Mouse (Mus musculus) neural tube, embryonic 13.5 days (tissue): Measurements from ENCODE around the gene Pdlim5. TPM values are rescaled to one million over a fixed set of nuclear protein-coding genes. Genes with fewer than 3 reads are reported as not detected.

Experiments used
- ATAC-seq: fragments of 200-750 bp; cut with Nextera tagmentation; 2 replicates; pipeline ENCODE4 v1.8.0; 2017; ENCODE audit warnings: low read depth, mild to moderate bottlenecking, moderate TSS enrichment, moderate library complexity
- H3K27ac ChIP-seq: fragments of 300-500 bp; sonication (generic); replicated peaks from 2 replicates; pipeline ENCODE4 v1.5.1; 2015; ENCODE audit warnings: moderate library complexity, mild to moderate bottlenecking, inconsistent platforms
- H3K27me3 ChIP-seq: fragments of 300-500 bp; sonication (generic); 2 replicates; pipeline ENCODE4 v1.6.1; 2015; ENCODE audit warnings: mild to moderate bottlenecking, inconsistent platforms
- H3K36me3 ChIP-seq: fragments of 300-500 bp; sonication (generic); 2 replicates; pipeline ENCODE4 v1.6.1; 2015; ENCODE audit warnings: mild to moderate bottlenecking, inconsistent platforms
- H3K4me1 ChIP-seq: fragments of 300-500 bp; sonication (generic); replicated peaks from 2 replicates; pipeline ENCODE4 v1.6.1; 2015; ENCODE audit warnings: inconsistent platforms
- H3K4me2 ChIP-seq: fragments of 300-500 bp; sonication (generic); 2 replicates; pipeline ENCODE4 v1.6.1; 2015; ENCODE audit warnings: inconsistent platforms, mild to moderate bottlenecking, moderate library complexity
- H3K4me3 ChIP-seq: fragments of 300-500 bp; sonication (generic); 2 replicates; pipeline ENCODE4 v1.5.1; 2015; ENCODE audit warnings: mild to moderate bottlenecking, inconsistent platforms
- H3K9ac ChIP-seq: fragments of 300-500 bp; sonication (generic); 2 replicates; pipeline ENCODE4 v1.6.1; 2015; ENCODE audit warnings: moderate library complexity, mild to moderate bottlenecking, inconsistent platforms
- H3K9me3 ChIP-seq: fragments of 300-500 bp; sonication (generic); 2 replicates; pipeline ENCODE4 v1.6.1; 2016; ENCODE audit warnings: inconsistent platforms
- WGBS: fragments of 180-500 bp; shearing (Covaris S2); methylation state at CpG from one replicate; pipeline ENCODE4 v1.1.7; 2015; 5-methylcytosine and 5-hydroxymethylcytosine counted together
- polyA plus RNA-seq: library from polyadenylated mRNA; unstranded; fragments of >200 nt; fragmentation: Nextera tagmentation; extraction: Ambion mirVana; gene quantifications from 2 replicates; pipeline ENCODE4 v1.2.1, GENCODE M21; 2015

Pdlim5 gene
- polyA plus RNA-seq, 1 experiment from 2014 or later, result 13.5 TPM

DNA sequence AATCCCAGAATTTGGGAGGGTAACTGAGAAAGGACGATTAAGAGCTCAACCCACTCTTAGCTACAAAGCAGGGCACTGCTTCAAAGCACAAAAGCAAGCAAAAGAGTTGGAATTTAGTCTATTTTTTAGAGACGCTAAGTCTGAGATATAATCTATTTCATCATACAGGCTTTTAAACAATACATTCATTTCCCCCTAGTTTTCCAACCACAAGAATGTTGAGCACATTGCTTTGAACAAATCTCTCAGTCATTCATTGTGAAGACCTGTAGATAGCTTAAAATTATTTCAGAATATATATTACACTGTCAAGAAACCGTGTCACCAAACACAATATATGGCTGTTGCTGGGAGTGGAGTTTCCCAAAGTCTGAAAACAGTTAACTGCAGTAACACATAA lies 65.1 kb downstream of the Pdlim5 start:
- Histone ChIP-seq H3K27ac (no peak overlapping the region), H3K4me2 (no peak overlapping the region), H3K4me3 (no peak overlapping the region), H3K9me3 (no peaks in the 10 kb centered on the region), H3K4me1 (no peaks in the 10 kb centered on the region), H3K9ac (no peak overlapping the region), H3K27me3 (no peaks in the 10 kb centered on the region), H3K36me3 (no peaks in the 10 kb centered on the region)
- 73% methylated on average over 3 of the region's 3 CpGs for WGBS
- no peak for ATAC-seq

DNA sequence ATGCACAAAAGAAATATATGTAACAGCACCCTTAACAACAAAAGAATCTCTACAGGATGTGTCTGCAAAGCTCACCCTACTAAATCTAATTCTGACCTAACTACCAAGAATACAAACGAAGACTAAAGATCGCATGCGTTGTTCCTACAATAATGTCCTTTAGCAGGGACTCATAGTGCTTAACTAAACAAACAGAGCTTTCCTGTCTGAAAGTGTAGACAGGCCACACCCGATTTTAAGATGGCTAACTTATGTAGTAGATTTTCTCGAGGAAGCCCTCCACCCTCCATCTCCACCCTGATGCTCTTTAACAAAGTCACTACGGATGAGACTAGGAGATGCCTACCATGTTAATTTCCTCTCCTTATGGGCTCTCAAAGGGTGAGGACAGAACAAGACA lies 71.9 kb downstream of the Pdlim5 start:
- H3K9ac ChIP-seq, result no peak overlapping the region
- no peaks in the 10 kb centered on the region for H3K9me3 ChIP-seq
- no peak overlapping the region for H3K4me2 ChIP-seq
- no peak overlapping the region for H3K27ac ChIP-seq
- H3K4me3 ChIP-seq, result no peak overlapping the region
- ATAC-seq, result no peak
- H3K4me1 ChIP-seq, result peaks cover 4% of the 10 kb centered on the region; the same call in 1 of the 2 replicates
- H3K36me3 ChIP-seq, result no peaks in the 10 kb centered on the region
- 79% methylated on average over 6 of the region's 6 CpGs for WGBS
- no peaks in the 10 kb centered on the region for H3K27me3 ChIP-seq

DNA sequence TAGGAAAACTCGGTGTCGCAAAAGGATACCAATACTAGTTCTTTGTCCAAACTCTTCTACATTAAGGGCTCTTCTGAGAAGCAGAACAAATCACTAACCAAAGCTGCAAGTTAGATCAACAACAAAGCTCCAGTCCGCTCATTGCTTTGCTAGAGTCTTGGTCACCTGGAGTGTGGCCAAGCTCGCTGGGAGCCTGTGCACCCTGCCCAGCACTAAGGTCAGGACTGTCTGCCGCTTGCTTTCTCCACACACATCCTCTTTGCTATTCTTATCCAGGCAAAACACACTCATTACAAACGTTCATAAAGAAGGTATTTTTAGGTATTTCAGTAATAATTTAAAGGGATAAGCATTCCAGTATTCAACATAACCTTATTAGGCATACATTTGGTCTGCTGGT lies 73.6 kb downstream of the Pdlim5 start:
- Histone ChIP-seq H3K4me1 (peaks cover 4% of the 10 kb centered on the region), H3K9ac (no peak overlapping the region), H3K9me3 (no peaks in the 10 kb centered on the region), H3K4me2 (no peak overlapping the region), H3K4me3 (no peak overlapping the region), H3K27ac (no peak overlapping the region), H3K36me3 (no peaks in the 10 kb centered on the region), H3K27me3 (no peaks in the 10 kb centered on the region)
- ATAC-seq, result no peak
- 61% methylated on average over 6 of the region's 6 CpGs for WGBS

DNA sequence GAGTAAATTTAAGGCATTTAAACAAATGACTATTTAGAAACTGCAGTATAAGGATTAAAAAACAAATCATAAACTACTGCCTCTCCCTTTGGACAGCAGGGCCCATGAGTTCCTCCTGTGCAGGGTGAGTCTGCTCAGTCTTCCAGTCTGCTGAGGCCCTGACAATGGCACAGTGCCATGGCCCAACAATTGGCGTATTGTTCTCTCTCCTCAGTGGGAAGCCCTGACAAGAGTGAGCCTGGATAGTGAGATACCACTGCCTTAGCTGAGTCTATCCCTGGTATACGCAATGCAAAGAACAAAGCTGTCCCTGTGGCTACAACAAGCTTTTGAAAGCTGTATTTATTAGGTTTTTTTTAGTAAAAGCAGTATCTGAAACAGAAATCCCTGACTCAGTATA lies 77.3 kb downstream of the Pdlim5 start:
- Histone ChIP-seq H3K27me3 (no peaks in the 10 kb centered on the region), H3K9ac (no peak overlapping the region), H3K36me3 (no peaks in the 10 kb centered on the region), H3K4me3 (no peak overlapping the region), H3K4me1 (peaks cover 4% of the 10 kb centered on the region), H3K27ac (no peak overlapping the region; the same call in 1 of the 2 replicates), H3K9me3 (no peaks in the 10 kb centered on the region), H3K4me2 (no peak overlapping the region)
- ATAC-seq, result peak; percentile 93
- whole genome bisulfite sequencing, result 7% methylated on average over 2 of the region's 2 CpGs

DNA sequence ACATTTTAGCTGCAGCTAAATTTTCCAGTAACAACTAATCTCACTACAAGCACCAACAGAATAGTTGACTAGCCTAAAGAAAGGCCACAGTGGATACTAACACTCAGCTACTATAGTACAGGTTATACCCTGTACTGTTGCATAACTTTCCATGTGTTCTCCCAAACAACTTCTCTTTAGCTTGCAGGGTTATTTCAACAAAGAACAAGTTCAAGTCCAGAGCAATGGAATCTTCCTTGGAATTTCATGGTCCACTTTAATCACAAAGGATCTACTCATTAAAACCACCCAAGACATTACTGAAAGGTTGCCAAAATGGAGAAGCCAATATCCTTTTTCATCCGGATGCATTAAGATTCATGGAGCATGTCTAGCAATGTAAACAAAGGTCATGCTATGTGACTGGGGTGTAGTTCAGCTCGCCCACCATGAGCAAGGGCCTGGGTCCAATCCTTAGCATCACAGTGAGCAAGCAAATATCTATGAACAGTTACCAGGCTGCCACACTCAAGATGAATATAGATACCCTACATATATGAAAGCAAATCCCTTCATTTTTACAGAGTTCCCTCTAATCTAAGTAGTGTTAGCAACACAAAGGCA lies 79.3 kb downstream of the Pdlim5 start:
- Histone ChIP-seq H3K9ac (no peak overlapping the region), H3K4me3 (no peak overlapping the region), H3K9me3 (no peaks in the 10 kb centered on the region), H3K27ac (no peak overlapping the region), H3K27me3 (no peaks in the 10 kb centered on the region), H3K4me1 (peaks cover 7% of the 10 kb centered on the region; the same call in 1 of the 2 replicates), H3K4me2 (no peak overlapping the region), H3K36me3 (no peaks in the 10 kb centered on the region)
- peak; percentile 60 for ATAC-seq
- WGBS, result 12% methylated on average over 2 of the region's 2 CpGs

DNA sequence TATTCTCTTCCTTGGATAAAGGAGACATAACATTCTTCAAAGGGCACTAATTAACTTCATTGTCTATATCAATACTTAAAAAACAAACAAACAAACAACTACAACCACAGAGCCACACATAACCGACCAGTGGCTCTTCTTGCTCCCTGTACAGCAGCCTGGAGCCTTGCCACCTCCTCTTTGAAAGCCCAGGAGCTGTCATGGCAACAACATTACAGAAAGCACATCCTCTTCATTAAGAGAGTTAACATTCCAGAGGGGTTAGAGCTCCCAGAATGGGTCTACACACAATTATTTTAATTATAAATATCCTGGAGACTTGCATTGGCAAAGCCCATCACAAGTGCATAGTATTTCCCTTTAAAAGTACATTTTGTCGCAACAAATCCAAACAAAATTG lies 84.4 kb downstream of the Pdlim5 start:
- Histone ChIP-seq H3K27me3 (no peaks in the 10 kb centered on the region), H3K9ac (no peak overlapping the region), H3K36me3 (no peaks in the 10 kb centered on the region), H3K4me3 (no peak overlapping the region), H3K27ac (no peak overlapping the region), H3K9me3 (no peaks in the 10 kb centered on the region), H3K4me2 (no peak overlapping the region), H3K4me1 (peaks cover 23% of the 10 kb centered on the region)
- 48% methylated on average over 2 of the region's 2 CpGs for WGBS
- peak; percentile 89 for ATAC-seq

DNA sequence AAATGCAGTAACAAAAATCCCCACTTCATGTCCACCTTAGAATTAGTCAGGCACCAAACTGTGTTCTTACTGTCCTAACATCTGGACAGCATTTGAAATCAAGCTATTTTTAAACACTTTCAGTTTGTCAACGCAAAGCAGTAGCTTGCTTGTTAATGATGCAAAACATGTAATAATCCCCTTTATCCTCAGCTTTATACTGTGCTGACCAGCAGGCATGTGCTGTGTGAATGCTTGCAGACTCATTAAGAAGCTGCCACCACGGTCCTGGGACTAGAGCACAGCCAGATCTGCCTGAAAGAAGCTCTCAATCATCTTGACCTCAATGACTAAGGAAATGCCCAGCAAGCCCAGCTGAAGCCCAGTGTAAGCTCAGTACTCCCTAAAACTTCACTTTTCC lies 85.0 kb downstream of the Pdlim5 start:
- Histone ChIP-seq H3K4me2 (peak overlapping the region; percentile 6; the same call in 1 of the 2 replicates), H3K4me3 (no peak overlapping the region), H3K4me1 (peaks cover 23% of the 10 kb centered on the region), H3K36me3 (no peaks in the 10 kb centered on the region), H3K9me3 (no peaks in the 10 kb centered on the region), H3K27ac (no peak overlapping the region; the same call in 1 of the 2 replicates), H3K9ac (no peak overlapping the region), H3K27me3 (no peaks in the 10 kb centered on the region)
- 17% methylated on average over 2 of the region's 2 CpGs for WGBS
- peak; percentile 90 for ATAC-seq

DNA sequence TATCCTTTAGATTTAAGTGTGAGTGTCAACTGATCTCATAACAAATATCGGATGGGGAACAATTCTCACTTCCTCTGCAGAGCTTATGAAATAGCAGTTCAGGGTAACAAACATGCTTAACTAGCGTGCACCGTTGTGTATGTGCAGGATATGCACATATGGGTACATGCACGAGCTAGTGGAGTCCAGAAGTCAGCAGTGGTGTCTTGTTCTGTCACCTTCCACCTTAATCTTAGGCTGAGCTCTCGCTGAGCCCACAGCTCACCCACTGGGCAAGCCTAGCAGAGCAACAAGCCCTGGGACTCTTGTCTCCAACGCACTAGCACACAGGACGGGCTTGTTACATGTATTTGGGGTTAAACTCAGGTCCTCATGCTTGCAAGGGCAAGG lies 100.2 kb downstream of the Pdlim5 start:
- ATAC-seq, result peak; percentile 47; the same call in 1 of the 2 replicates
- WGBS, result 85% methylated on average over 7 of the region's 7 CpGs
- no peak overlapping the region for H3K27ac ChIP-seq

DNA sequence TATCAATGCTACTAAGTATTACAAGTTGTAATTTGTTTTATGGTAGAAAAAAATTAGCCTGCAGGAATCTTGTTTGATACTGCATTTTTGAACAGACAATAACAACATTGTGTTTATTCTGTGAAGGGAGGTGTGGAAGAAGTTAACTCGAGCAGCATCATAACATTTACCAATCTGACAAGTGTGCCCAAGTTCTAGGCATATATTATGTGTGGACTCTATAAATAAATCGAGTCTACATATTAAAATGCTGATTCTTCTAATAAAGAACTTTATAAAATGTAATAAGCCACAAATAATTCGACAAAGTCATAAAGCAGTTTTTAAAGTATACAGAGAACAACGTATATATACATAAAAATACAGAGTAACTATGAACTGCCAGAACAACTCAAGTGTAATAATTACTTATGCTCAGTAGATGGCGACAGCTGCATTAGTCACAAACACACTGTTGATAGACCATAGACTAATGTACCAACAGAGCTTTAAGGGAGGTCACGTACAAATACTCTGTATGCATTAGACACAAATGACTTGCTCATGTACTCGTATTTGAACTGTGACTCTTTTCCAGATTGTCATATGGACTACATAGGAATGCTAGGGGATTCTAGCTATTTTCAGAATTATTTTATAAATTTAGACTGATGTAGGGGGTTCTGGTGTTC lies 100.7 kb downstream of the Pdlim5 start:
- whole genome bisulfite sequencing, result 23% methylated on average over 7 of the region's 7 CpGs
- Histone ChIP-seq H3K27ac (no peak overlapping the region), H3K9ac (no peak overlapping the region), H3K36me3 (no peaks in the 10 kb centered on the region), H3K4me2 (no peak overlapping the region), H3K27me3 (no peaks in the 10 kb centered on the region), H3K4me1 (no peaks in the 10 kb centered on the region), H3K9me3 (no peaks in the 10 kb centered on the region), H3K4me3 (no peak overlapping the region)
- ATAC-seq, result 0 out of 2 replicates have a peak, but pooled peaks have one; percentile 56

More for the DNA sequence above, 100.2 kb downstream of the Pdlim5 start:
- H3K4me3 ChIP-seq, result no peak overlapping the region
- no peak overlapping the region for H3K9ac ChIP-seq
- H3K27me3 ChIP-seq, result no peaks in the 10 kb centered on the region
- H3K4me2 ChIP-seq, result no peak overlapping the region
- H3K4me1 ChIP-seq, result no peaks in the 10 kb centered on the region
- no peaks in the 10 kb centered on the region for H3K36me3 ChIP-seq
- no peaks in the 10 kb centered on the region for H3K9me3 ChIP-seq

DNA sequence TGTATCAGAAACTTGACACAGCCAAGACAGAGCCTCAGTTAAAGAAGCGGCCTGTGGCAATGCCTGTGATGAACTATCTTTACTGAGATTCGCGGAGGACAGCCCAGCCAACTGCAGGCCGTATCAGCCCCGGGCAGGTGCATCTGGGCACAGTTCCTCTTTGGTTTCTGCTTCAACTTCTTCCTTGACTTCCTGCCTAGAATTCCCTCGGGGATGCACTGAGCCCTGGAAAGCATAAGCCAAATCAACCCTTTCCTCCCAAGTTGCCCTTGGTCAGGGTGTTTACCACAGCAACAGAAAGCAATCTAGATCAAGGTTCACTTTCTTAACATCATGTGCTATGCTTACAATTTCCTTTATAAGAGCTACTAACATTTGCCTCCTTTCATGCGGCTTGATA lies 101.9 kb downstream of the Pdlim5 start:
- no peak overlapping the region for H3K27ac ChIP-seq
- ATAC-seq, result no peak
- 86% methylated on average over 7 of the region's 7 CpGs for WGBS
- H3K4me3 ChIP-seq, result no peak overlapping the region
- H3K36me3 ChIP-seq, result no peaks in the 10 kb centered on the region
- H3K9ac ChIP-seq, result no peak overlapping the region
- H3K9me3 ChIP-seq, result no peaks in the 10 kb centered on the region
- no peak overlapping the region for H3K4me2 ChIP-seq
- H3K27me3 ChIP-seq, result no peaks in the 10 kb centered on the region
- no peaks in the 10 kb centered on the region for H3K4me1 ChIP-seq

DNA sequence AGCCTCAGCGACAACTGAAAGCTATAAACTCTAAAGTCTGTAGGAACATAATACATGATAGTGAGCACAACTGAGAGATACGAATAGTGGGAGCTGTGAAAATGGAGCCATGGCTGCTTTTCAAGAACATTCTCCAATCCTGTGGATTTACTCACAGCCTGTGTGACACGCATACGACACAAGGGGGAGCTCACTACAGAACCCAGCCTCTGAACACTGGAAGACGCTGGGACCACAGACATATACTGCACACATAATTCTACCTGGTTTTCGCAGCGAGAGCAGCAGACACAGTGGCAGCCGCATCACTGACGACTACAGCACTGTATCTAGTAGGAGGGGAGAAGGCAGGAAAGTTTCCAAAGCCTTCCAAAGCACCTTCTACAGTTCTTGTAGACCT lies 112.8 kb downstream of the Pdlim5 start:
- Histone ChIP-seq H3K9ac (0 out of 2 replicates have a peak overlapping the region, but pooled peaks have one; percentile 26), H3K4me1 (0 out of 2 replicates have a peak, but pooled peaks cover 2% of the 10 kb centered on the region), H3K4me2 (peak overlapping the region; percentile 24; the same call in 1 of the 2 replicates), H3K9me3 (no peaks in the 10 kb centered on the region), H3K36me3 (no peaks in the 10 kb centered on the region), H3K4me3 (no peak overlapping the region), H3K27me3 (no peaks in the 10 kb centered on the region), H3K27ac (no peak overlapping the region)
- peak; percentile 76 for ATAC-seq
- WGBS, result 55% methylated on average over 9 of the region's 9 CpGs

DNA sequence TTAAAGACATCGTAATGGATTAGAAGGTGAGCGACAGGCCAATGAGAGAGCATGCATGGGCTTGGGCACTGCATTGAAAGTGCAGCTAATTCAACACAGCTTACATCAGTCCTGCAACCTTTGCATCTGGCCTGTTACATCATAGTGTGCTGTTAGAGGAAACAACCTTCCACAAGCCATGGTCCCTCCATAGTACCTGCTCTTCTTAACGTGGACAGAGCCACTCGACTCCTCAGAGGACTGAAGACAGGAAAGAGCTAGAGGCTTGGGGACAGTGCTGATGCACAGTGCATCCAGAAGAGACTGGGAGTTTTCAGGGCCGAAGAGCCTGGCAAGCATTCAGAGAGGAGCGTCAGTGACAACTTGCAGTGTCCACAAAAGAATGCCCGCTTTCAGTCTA lies 113.8 kb downstream of the Pdlim5 start:
- WGBS, result 84% methylated on average over 7 of the region's 7 CpGs
- H3K9ac ChIP-seq, result no peak overlapping the region
- H3K36me3 ChIP-seq, result no peaks in the 10 kb centered on the region
- H3K27me3 ChIP-seq, result no peaks in the 10 kb centered on the region
- no peak for ATAC-seq
- H3K27ac ChIP-seq, result no peak overlapping the region
- H3K4me2 ChIP-seq, result no peak overlapping the region
- H3K9me3 ChIP-seq, result no peaks in the 10 kb centered on the region
- 0 out of 2 replicates have a peak, but pooled peaks cover 2% of the 10 kb centered on the region for H3K4me1 ChIP-seq
- no peak overlapping the region for H3K4me3 ChIP-seq
